Mouse (Mus musculus) liver, adult 2 months (tissue): ENCODE data around the gene Camk2n2.

Source experiments
- CTCF ChIP-seq: fragments of 200-500 bp; IDR thresholded peaks from 2 replicates; pipeline ENCODE4 v1.5.1; 2011; ENCODE audit warnings: low read depth, low read length, control low read depth
- POLR2A ChIP-seq: fragments of 200-500 bp; IDR thresholded peaks from 2 replicates; pipeline ENCODE4 v1.6.1; 2011; ENCODE audit warnings: low read length, control low read depth; ENCODE audit not compliant: insufficient read depth; ENCODE audit errors: extremely low read depth

GRCm38 (mm10) chr16:20604705-20605104, 16.4 kb downstream of the Camk2n2 start:
- TF ChIP-seq CTCF (no peak), POLR2A (no peak)
